In the genomic region with DNA sequence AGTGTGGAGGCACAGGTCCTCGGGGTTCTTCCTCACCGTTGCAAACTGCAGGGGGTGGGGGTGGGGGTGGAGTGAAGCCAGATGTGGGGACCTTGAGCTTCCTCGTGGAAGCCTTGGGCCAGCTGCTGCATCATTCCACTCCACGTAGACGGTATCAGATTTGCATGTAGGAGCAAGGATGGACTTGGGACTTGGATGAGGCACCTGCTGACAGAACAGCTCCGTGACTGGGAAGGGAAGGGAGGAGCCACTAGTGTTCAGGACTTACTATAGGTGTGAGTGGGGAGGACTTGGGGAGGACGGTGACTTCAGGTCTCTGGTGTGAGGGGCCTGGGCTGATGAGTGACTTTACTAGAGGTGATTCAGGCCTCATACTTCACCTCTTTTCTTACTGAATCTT, we compare ENCODE assay signal across 11 mouse cellular contexts. TPM values are rescaled to one million over a fixed set of nuclear protein-coding genes. Genes with fewer than 3 reads are reported as not detected.
DNase-seq lines count a peak whose midpoint lies in the region; ATAC-seq and TF ChIP-seq lines count a peak whose summit lies in the region.
"Had no signal": no experiment of that assay in that cellular context is flagged by ENCODE, and none has a peak within 500 bp of the region (broad histone marks: within the 10 kb centered on the region; RNA-seq: fewer than 3 reads in every experiment).

No protein-coding gene starts in this region.

- WGBS in heart, embryonic 14.5 days, result 25% methylated on average over 7 of the region's 7 CpGs
- WGBS in heart, adult 2 months, result 53% methylated on average over 7 of the region's 7 CpGs
- WGBS in midbrain, embryonic 11.5 days, result 20% methylated on average over 7 of the region's 7 CpGs
- WGBS in midbrain, postnatal 0 days, result 36% methylated on average over 7 of the region's 7 CpGs
- 26% methylated on average over 7 of the region's 7 CpGs for WGBS in limb, embryonic 10.5 days

- H3K79me2 ChIP-seq in heart, adult 2 months (replicated peaks; ENCODE audit: control insufficient read depth, insufficient read depth, low read length), result no peaks in the 10 kb centered on the region

- peaks cover 21 to 30% of the 10 kb centered on the region in 2 experiments for H3K4me1 ChIP-seq in heart, embryonic 14.5 days (ENCODE audit: control insufficient read depth in 2 of 2, insufficient read depth in 2 of 2, low read length in 2 of 2)
- H3K4me1 ChIP-seq in heart, adult 2 months (ENCODE audit: control insufficient read depth, insufficient read depth, low read length), result peaks cover 3% of the 10 kb centered on the region
- peaks cover 20% of the 10 kb centered on the region for H3K4me1 ChIP-seq in midbrain, embryonic 11.5 days (ENCODE audit: control insufficient read depth, insufficient read depth, low read length)
- H3K4me1 ChIP-seq in midbrain, postnatal 0 days (ENCODE audit: insufficient read depth, low read length), result no peaks in the 10 kb centered on the region; the same call in 1 of the 2 replicates
- H3K4me1 ChIP-seq in limb, embryonic 10.5 days, result peaks cover 37% of the 10 kb centered on the region

- H3K4me3 ChIP-seq in heart, embryonic 14.5 days (ENCODE audit: control insufficient read depth in 1 of 2, insufficient read depth in 1 of 2, low read depth in 1 of 2, low read length in 2 of 2), result no peak overlapping the region
- H3K4me3 ChIP-seq in heart, adult 2 months, result no peak overlapping the region
- H3K4me3 ChIP-seq in midbrain, embryonic 11.5 days (ENCODE audit: low read depth, low read length), result no peak overlapping the region
- no peak overlapping the region for H3K4me3 ChIP-seq in midbrain, postnatal 0 days (ENCODE audit: low read depth, low read length)
- no peak overlapping the region; the same call in 1 of the 2 replicates for H3K4me3 ChIP-seq in limb, embryonic 10.5 days

- no peak for TF ChIP-seq EP300 in heart, adult 2 months (IDR thresholded peaks at IDR 0.05; ENCODE audit: insufficient read depth, low read depth, low read length)

- no peak overlapping the region for H3K4me2 ChIP-seq in heart, embryonic 14.5 days (ENCODE audit: low read length)
- H3K4me2 ChIP-seq in midbrain, embryonic 11.5 days, result no peak overlapping the region
- no peak overlapping the region for H3K4me2 ChIP-seq in midbrain, postnatal 0 days (ENCODE audit: low read depth, low read length, poor library complexity, severe bottlenecking)

- TF ChIP-seq CTCF in heart, adult 2 months (IDR thresholded peaks at IDR 0.05), result no peak
- no peak for TF ChIP-seq CTCF in midbrain, postnatal 0 days (IDR thresholded peaks at IDR 0.05)

- TF ChIP-seq POLR2A in heart, adult 2 months (IDR thresholded peaks at IDR 0.05; ENCODE audit: insufficient read depth, low read depth, low read length), result no peak

- H3K9ac ChIP-seq in heart, embryonic 14.5 days (ENCODE audit: low read length), result peak overlapping the region; percentile 47; the same call in 1 of the 2 replicates
- H3K9ac ChIP-seq in heart, adult 2 months (ENCODE audit: low read depth, low read length), result no peak overlapping the region
- no peak overlapping the region; the same call in 1 of the 2 replicates for H3K9ac ChIP-seq in midbrain, embryonic 11.5 days (ENCODE audit: low read length)
- H3K9ac ChIP-seq in midbrain, postnatal 0 days (replicated peaks; ENCODE audit: low read length, poor library complexity, severe bottlenecking), result no peak overlapping the region

- no peak for DNase-seq in heart, adult 2 months
- peak; percentile 83 for DNase-seq in midbrain, embryonic 11.5 days (ENCODE audit: low spot score, missing footprints)
- DNase-seq in midbrain, postnatal 0 days (ENCODE audit: low spot score), result no peak
- no peak for DNase-seq in limb, embryonic 10.5 days (ENCODE audit: low spot score)
- no peak for DNase-seq in right cerebral cortex, adult 18-20 months
- DNase-seq: cerebellum, postnatal 14 days; lung, postnatal 4 days; thymus, adult 18-20 months had no signal

- intact Hi-C loops in heart, adult 2 months (cut with DNase I), result no loop called here

- ATAC-seq in heart, embryonic 14.5 days (ENCODE audit: insufficient number of reproducible peaks, insufficient read depth, low FRiP score, low read depth), result no peak
- no peak for ATAC-seq in midbrain, embryonic 11.5 days (ENCODE audit: low FRiP score)
- no peak for ATAC-seq in midbrain, postnatal 0 days (ENCODE audit: low FRiP score)
- ATAC-seq in frontal cortex, adult (ENCODE audit: low TSS enrichment), result no peak
- ATAC-seq: CD4-positive, CD25-positive, alpha-beta regulatory T cell, adult 4 months had no signal

- no peaks in the 10 kb centered on the region for H3K36me3 ChIP-seq in heart, embryonic 14.5 days (ENCODE audit: control insufficient read depth, insufficient read depth, low read length)
- H3K36me3 ChIP-seq in heart, adult 2 months (ENCODE audit: control insufficient read depth, insufficient read depth, low read length), result no peaks in the 10 kb centered on the region
- no peaks in the 10 kb centered on the region for H3K36me3 ChIP-seq in midbrain, embryonic 11.5 days (ENCODE audit: control insufficient read depth, insufficient read depth, low read length)
- no peaks in the 10 kb centered on the region for H3K36me3 ChIP-seq in midbrain, postnatal 0 days (ENCODE audit: insufficient read depth, low read length)
- H3K36me3 ChIP-seq in limb, embryonic 10.5 days, result no peaks in the 10 kb centered on the region

- H3K27me3 ChIP-seq in heart, embryonic 14.5 days (ENCODE audit: control insufficient read depth, insufficient read depth, low read length), result no peaks in the 10 kb centered on the region
- no peaks in the 10 kb centered on the region for H3K27me3 ChIP-seq in heart, adult 2 months (ENCODE audit: control insufficient read depth, insufficient read depth, low read length)
- no peaks in the 10 kb centered on the region for H3K27me3 ChIP-seq in midbrain, embryonic 11.5 days (ENCODE audit: control insufficient read depth, insufficient read depth, low read length)
- 0 out of 2 replicates have a peak, but pooled peaks cover 5% of the 10 kb centered on the region for H3K27me3 ChIP-seq in midbrain, postnatal 0 days (ENCODE audit: insufficient read depth, low read length)
- H3K27me3 ChIP-seq in limb, embryonic 10.5 days (ENCODE audit: low read depth, poor library complexity, severe bottlenecking), result no peaks in the 10 kb centered on the region

- H3K9me3 ChIP-seq in heart, embryonic 14.5 days (ENCODE audit: control insufficient read depth, low read length), result no peaks in the 10 kb centered on the region
- H3K9me3 ChIP-seq in midbrain, embryonic 11.5 days (ENCODE audit: control insufficient read depth, low read length), result no peaks in the 10 kb centered on the region
- H3K9me3 ChIP-seq in midbrain, postnatal 0 days (ENCODE audit: low read length), result no peaks in the 10 kb centered on the region
- no peaks in the 10 kb centered on the region for H3K9me3 ChIP-seq in limb, embryonic 10.5 days (replicated peaks)

- peak overlapping the region; percentile 79 to 89 for H3K27ac ChIP-seq in heart, embryonic 14.5 days (replicated peaks in 1 of 2; ENCODE audit: control insufficient read depth in 1 of 2, insufficient read depth in 1 of 2, low read depth in 2 of 2, low read length in 2 of 2)
- H3K27ac ChIP-seq in heart, adult 2 months, result no peak overlapping the region
- no peak overlapping the region for H3K27ac ChIP-seq in midbrain, embryonic 11.5 days (ENCODE audit: low read depth, low read length)
- no peak overlapping the region for H3K27ac ChIP-seq in midbrain, postnatal 0 days (ENCODE audit: low read depth, low read length)
- H3K27ac ChIP-seq in limb, embryonic 10.5 days, result peak overlapping the region; percentile 83

RNA-seq across cellular contexts. Expression of a gene that starts 5.5 kb away (rescaled TPM):
- 60.4 and 64.4 TPM in 2 replicates for polyA plus RNA-seq in heart, embryonic 14.5 days (2014; fragmentation: Nextera tagmentation; extraction: Ambion mirVana)
- total RNA-seq in heart, adult 2 months (2021), result 100 to 1,000 TPM in 1 of 2 experiments, 10 to 100 TPM in 1; 82.2 to 108 TPM
- polyA plus RNA-seq in heart, adult 2 months (2012; rRNA removed), result 85.6 and 114 TPM in 2 replicates
- 40.6 and 42.8 TPM in 2 replicates for polyA plus RNA-seq in midbrain, embryonic 11.5 days (2014; fragmentation: Nextera tagmentation; extraction: Ambion mirVana)
- total RNA-seq in midbrain, postnatal 0 days (2014; rRNA removed), result 50.1 and 54.6 TPM in 2 replicates
- 10.2 and 11.2 TPM in 2 replicates for polyA plus RNA-seq in midbrain, postnatal 0 days (2015; fragmentation: Nextera tagmentation; extraction: Ambion mirVana)
- polyA plus RNA-seq in limb, embryonic 10.5 days (2016; fragmentation: Nextera tagmentation; extraction: Ambion mirVana), result 45.9 and 59.0 TPM in 2 replicates

RNA-seq across cellular contexts. Expression of a gene that starts 27.5 kb away (rescaled TPM):
- polyA plus RNA-seq in heart, embryonic 14.5 days (2014; fragmentation: Nextera tagmentation; extraction: Ambion mirVana), result 0.19 and 0.39 TPM in 2 replicates
- total RNA-seq in heart, adult 2 months (2021), result under 1 TPM; 0.34 to 0.48 TPM
- polyA plus RNA-seq in heart, adult 2 months (2012; rRNA removed), result 0.26 and 0.29 TPM in 2 replicates
- 1.1 and 1.6 TPM in 2 replicates for polyA plus RNA-seq in midbrain, embryonic 11.5 days (2014; fragmentation: Nextera tagmentation; extraction: Ambion mirVana)
- total RNA-seq in midbrain, postnatal 0 days (2014; rRNA removed), result 0.90 and 2.0 TPM in 2 replicates
- 1.2 and 1.3 TPM in 2 replicates for polyA plus RNA-seq in midbrain, postnatal 0 days (2015; fragmentation: Nextera tagmentation; extraction: Ambion mirVana)
- 0.05 and 0.06 TPM in 2 replicates for polyA plus RNA-seq in limb, embryonic 10.5 days (2016; fragmentation: Nextera tagmentation; extraction: Ambion mirVana)

RNA-seq across cellular contexts. Expression of a gene that starts 57.7 kb away (rescaled TPM):
- polyA plus RNA-seq in heart, embryonic 14.5 days (2014; fragmentation: Nextera tagmentation; extraction: Ambion mirVana), result 84.6 and 85.0 TPM in 2 replicates
- total RNA-seq in heart, adult 2 months (2021), result 10 to 100 TPM; 50.8 to 58.7 TPM
- 40.0 and 42.4 TPM in 2 replicates for polyA plus RNA-seq in heart, adult 2 months (2012; rRNA removed)
- polyA plus RNA-seq in midbrain, embryonic 11.5 days (2014; fragmentation: Nextera tagmentation; extraction: Ambion mirVana), result 80.7 and 86.0 TPM in 2 replicates
- total RNA-seq in midbrain, postnatal 0 days (2014; rRNA removed), result 29.3 and 33.8 TPM in 2 replicates
- polyA plus RNA-seq in midbrain, postnatal 0 days (2015; fragmentation: Nextera tagmentation; extraction: Ambion mirVana), result 60.7 and 63.3 TPM in 2 replicates
- polyA plus RNA-seq in limb, embryonic 10.5 days (2016; fragmentation: Nextera tagmentation; extraction: Ambion mirVana), result 109 and 114 TPM in 2 replicates

Comparison
In these comparisons a context has a peak if more than half of its experiments do, and no peak if none do; other contexts are left out.
1. H3K27ac ChIP-seq: peak in heart, embryonic 14.5 days (2 of 2) and limb, embryonic 10.5 days (single experiment); none in heart, adult 2 months (single experiment), midbrain, embryonic 11.5 days (single experiment) and midbrain, postnatal 0 days (single experiment).